Mouse (Mus musculus) NIH3T3 (cell line): Measurements from ENCODE around the gene Nln.

Source experiments
- DNase-seq: peaks from one replicate; pipeline ENCODE4 v3.0.0-alpha.2; 2012; ENCODE audit warnings: low read depth

The Nln gene

GRCm38 (mm10) chr13:104095955-104096354 is 13.5 kb downstream of the Nln start:
- DNase-seq = no peak

- peak; percentile 89 for DNase-seq
Observed at GRCm38 (mm10) chr13:104094531-104095385, 14.7 kb downstream of the Nln start.

GRCm38 (mm10) chr13:104091734-104092133 is 17.7 kb downstream of the Nln start:
- DNase-seq = no peak

GRCm38 (mm10) chr13:104089387-104089786 is 20.0 kb downstream of the Nln start:
- DNase-seq = peak; percentile 73

- no peak for DNase-seq
Observed at GRCm38 (mm10) chr13:104084600-104084999, 24.8 kb downstream of the Nln start.

- DNase-seq = no peak
Observed at GRCm38 (mm10) chr13:104082504-104082903, 26.9 kb downstream of the Nln start.

GRCm38 (mm10) chr13:104076993-104077392 is 32.4 kb downstream of the Nln start:
- no peak for DNase-seq

- DNase-seq = peak; percentile 90
Observed at GRCm38 (mm10) chr13:104074731-104075130, 34.7 kb downstream of the Nln start.

- DNase-seq = no peak
Observed at GRCm38 (mm10) chr13:104074230-104074629, 35.2 kb downstream of the Nln start.

- no peak for DNase-seq
Observed at GRCm38 (mm10) chr13:104072351-104072750, 37.1 kb downstream of the Nln start.

- DNase-seq = no peak
Observed at GRCm38 (mm10) chr13:104070703-104071102, 38.7 kb downstream of the Nln start.

GRCm38 (mm10) chr13:104069216-104069615 is 40.2 kb downstream of the Nln start:
- no peak for DNase-seq

GRCm38 (mm10) chr13:104065649-104066347 is 43.6 kb downstream of the Nln start:
- DNase-seq = peak; percentile 67

GRCm38 (mm10) chr13:104063061-104063460 is 46.4 kb downstream of the Nln start:
- no peak for DNase-seq

GRCm38 (mm10) chr13:104061975-104062750 is 47.3 kb downstream of the Nln start:
- peak; percentile 41 for DNase-seq

- DNase-seq = no peak
Observed at GRCm38 (mm10) chr13:104060231-104060630, 49.2 kb downstream of the Nln start.

- DNase-seq = no peak
Observed at GRCm38 (mm10) chr13:104059536-104059935, 49.9 kb downstream of the Nln start.

- no peak for DNase-seq
Observed at GRCm38 (mm10) chr13:104058761-104059160, 50.7 kb downstream of the Nln start.

- no peak for DNase-seq
Observed at GRCm38 (mm10) chr13:104052271-104052753, 57.1 kb downstream of the Nln start.

GRCm38 (mm10) chr13:104048835-104049234 is 60.6 kb downstream of the Nln start:
- peak; percentile 83 for DNase-seq

GRCm38 (mm10) chr13:104045108-104045507 is 64.3 kb downstream of the Nln start:
- DNase-seq = no peak

GRCm38 (mm10) chr13:104044332-104044731 is 65.1 kb downstream of the Nln start:
- no peak for DNase-seq
